Mouse (Mus musculus): ENCODE data around the gene Kif23. TPM values are rescaled to one million over a fixed set of nuclear protein-coding genes. Genes with fewer than 3 reads are reported as not detected.
A peak's percentile ranks its signal among the peaks of the same experiment; 100 is the strongest.

Gene Kif23
- polyA plus RNA-seq, 1 experiment: 90.6 TPM

DNA sequence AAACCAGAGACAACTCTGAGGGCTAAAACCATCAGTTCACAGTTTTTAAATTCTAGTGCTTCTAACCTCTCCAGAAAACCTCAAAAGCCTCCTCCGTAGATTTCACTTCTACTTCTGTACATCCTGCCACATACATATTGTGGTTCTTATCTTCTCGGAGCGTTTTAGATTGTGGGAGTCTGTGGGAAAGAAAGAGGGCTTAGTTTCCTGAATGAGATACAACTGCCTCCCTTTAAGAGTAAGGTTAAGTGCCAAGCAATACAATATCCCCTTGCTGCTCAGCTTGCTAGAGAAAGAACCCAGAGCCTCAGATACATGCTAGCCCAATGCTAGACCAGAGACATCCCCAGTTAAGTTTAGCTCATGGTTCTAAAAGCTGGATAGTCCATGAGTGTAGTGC, 14.6 kb downstream of the Kif23 start:
- Histone ChIP-seq H3K4me3 (replicated peaks; ENCODE audit: control insufficient read depth, low read depth, low read length) (no peak overlapping the region), H3K27ac (ENCODE audit: control insufficient read depth, insufficient read depth, low read depth, low read length, poor library complexity) (no peak overlapping the region), H3K4me1 (ENCODE audit: control insufficient read depth, insufficient read depth, low read length) (no peaks in the 10 kb centered on the region; the same call in 1 of the 2 replicates)
- TF ChIP-seq POLR2A (IDR thresholded peaks at IDR 0.05; ENCODE audit: borderline replicate concordance, control insufficient read depth, low read depth, low read length): no peak
- no peak for TF ChIP-seq CTCF (IDR thresholded peaks at IDR 0.05; ENCODE audit: control insufficient read depth, insufficient read depth, low read length)
- WGBS: 13% methylated on average over 3 of the region's 3 CpGs

DNA sequence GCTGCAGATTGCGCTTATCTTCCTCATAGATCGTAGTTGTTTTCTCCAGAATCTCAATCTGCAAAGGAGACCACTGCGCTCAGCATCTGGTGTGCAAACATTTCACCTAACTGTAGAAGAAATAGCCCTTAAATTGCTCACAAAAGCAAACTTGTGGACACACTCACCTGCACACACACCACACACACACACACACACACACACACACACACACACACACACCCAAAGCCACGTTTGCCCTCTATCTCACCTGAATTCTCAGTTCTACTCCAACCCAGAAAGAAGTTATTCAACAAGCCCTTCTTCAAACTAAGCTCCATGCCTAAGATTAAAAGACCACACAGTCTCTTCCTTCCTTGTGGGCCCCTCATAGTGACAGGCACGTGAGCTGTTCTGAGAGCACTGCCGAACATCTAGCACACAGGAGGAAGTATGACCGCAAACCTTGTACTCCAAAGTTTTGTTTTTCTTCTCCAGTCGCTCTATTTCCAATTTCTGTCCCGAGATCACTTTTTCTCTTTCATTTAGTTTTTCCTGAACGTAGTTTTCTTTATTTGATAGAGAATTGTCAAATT, 21.4 kb downstream of the Kif23 start:
- WGBS: 32% methylated on average over 10 of the region's 10 CpGs
- no peak overlapping the region for H3K27ac ChIP-seq (ENCODE audit: control insufficient read depth, insufficient read depth, low read depth, low read length, poor library complexity)
- no peak overlapping the region for H3K4me3 ChIP-seq (replicated peaks; ENCODE audit: control insufficient read depth, low read depth, low read length)
- TF ChIP-seq CTCF (IDR thresholded peaks at IDR 0.05; ENCODE audit: control insufficient read depth, insufficient read depth, low read length) (no peak), POLR2A (IDR thresholded peaks at IDR 0.05; ENCODE audit: borderline replicate concordance, control insufficient read depth, low read depth, low read length) (no peak)
- H3K4me1 ChIP-seq (ENCODE audit: control insufficient read depth, insufficient read depth, low read length): no peaks in the 10 kb centered on the region

DNA sequence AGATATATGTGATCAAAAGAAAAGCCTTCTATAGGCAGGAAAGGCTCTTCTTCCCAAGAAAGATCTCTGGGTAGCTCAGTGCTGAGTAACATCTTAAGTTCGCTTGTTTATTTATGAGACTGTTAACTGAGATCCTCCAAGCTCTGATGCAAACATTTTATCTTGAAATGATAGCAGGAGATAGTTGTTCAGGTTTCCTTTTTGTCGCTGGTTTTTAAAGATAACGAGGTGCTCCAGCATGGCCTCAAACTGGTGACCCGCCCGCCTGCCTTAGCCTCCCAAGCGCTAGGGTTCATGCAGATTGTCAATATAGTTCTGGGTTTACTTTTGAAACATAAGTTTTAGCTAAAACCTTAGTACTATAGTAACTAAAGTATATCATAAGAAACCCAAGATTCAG, 26.2 kb downstream of the Kif23 start:
- TF ChIP-seq POLR2A (IDR thresholded peaks at IDR 0.05; ENCODE audit: borderline replicate concordance, control insufficient read depth, low read depth, low read length) (no peak), CTCF (IDR thresholded peaks at IDR 0.05; ENCODE audit: control insufficient read depth, insufficient read depth, low read length) (no peak)
- WGBS: 51% methylated on average over 6 of the region's 6 CpGs
- H3K4me3 ChIP-seq (replicated peaks; ENCODE audit: control insufficient read depth, low read depth, low read length): no peak overlapping the region
- no peaks in the 10 kb centered on the region for H3K4me1 ChIP-seq (ENCODE audit: control insufficient read depth, insufficient read depth, low read length)
- no peak overlapping the region for H3K27ac ChIP-seq (ENCODE audit: control insufficient read depth, insufficient read depth, low read depth, low read length, poor library complexity)

DNA sequence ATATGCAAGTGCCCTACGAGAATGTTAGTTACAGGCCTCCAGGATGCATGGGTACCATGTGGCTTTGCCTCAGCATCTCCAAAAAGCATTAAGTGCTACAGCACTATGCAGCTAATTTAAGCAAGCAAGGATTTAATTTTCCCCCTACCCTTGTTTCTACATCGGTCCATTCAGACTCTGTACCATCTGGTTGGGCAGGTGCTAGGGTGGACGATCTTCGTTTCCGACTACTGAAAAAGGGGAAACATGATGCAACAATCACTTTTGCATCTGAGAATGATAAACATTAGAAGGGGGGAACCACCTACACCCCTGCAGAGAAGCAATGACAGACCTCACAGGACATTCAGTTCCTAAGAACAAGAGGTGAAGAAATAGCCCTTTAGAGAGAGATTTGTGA, 27.1 kb downstream of the Kif23 start:
- Histone ChIP-seq H3K27ac (ENCODE audit: control insufficient read depth, insufficient read depth, low read depth, low read length, poor library complexity) (no peak overlapping the region), H3K4me1 (ENCODE audit: control insufficient read depth, insufficient read depth, low read length) (no peaks in the 10 kb centered on the region), H3K4me3 (replicated peaks; ENCODE audit: control insufficient read depth, low read depth, low read length) (no peak overlapping the region)
- no peak for TF ChIP-seq CTCF (IDR thresholded peaks at IDR 0.05; ENCODE audit: control insufficient read depth, insufficient read depth, low read length)
- no peak for TF ChIP-seq POLR2A (IDR thresholded peaks at IDR 0.05; ENCODE audit: borderline replicate concordance, control insufficient read depth, low read depth, low read length)
- 64% methylated on average over 5 of the region's 5 CpGs for WGBS

DNA sequence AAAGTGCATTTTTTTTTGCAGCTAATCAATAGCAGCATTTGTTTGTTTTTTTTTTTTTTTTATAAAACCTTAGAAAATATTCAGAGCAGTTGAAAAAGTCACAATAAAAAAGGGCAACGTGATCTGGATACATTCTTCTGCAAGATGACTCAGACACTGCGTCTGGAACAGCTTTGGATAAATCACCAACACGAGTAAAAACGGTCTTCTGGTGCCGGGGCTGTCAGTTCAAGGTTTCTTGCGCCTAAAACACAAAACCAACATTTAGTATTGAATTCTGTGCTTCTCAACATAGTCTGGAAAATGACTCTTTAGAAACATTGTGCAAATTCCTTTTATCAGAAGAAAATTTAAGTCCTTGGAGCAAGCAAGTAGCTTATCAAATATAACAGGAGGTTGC, 29.1 kb downstream of the Kif23 start:
- TF ChIP-seq CTCF (IDR thresholded peaks at IDR 0.05; ENCODE audit: control insufficient read depth, insufficient read depth, low read length): no peak
- no peak for TF ChIP-seq POLR2A (IDR thresholded peaks at IDR 0.05; ENCODE audit: borderline replicate concordance, control insufficient read depth, low read depth, low read length)
- H3K27ac ChIP-seq (ENCODE audit: control insufficient read depth, insufficient read depth, low read depth, low read length, poor library complexity): no peak overlapping the region
- WGBS: 92% methylated on average over 6 of the region's 6 CpGs
- H3K4me3 ChIP-seq (replicated peaks; ENCODE audit: control insufficient read depth, low read depth, low read length): no peak overlapping the region
- no peaks in the 10 kb centered on the region for H3K4me1 ChIP-seq (ENCODE audit: control insufficient read depth, insufficient read depth, low read length)

DNA sequence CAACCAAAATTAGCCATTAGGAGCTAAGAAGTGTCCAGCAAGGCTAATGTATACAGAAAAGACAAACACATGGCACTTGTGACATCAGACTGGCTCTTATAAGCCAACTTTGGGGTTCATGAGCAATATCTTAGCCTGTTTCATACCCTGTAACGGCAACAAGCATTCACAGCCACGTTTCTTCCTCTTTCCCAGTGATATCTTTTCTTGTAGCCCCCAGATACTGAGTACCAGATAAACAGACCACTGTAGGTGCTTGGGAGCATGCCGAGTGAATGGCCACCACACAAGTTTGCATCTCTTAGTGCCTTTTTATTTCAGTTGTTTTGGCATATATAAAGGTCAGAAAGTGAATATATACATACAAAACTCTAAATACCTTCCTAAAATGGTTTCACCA, 29.6 kb downstream of the Kif23 start:
- H3K4me1 ChIP-seq (ENCODE audit: control insufficient read depth, insufficient read depth, low read length): no peaks in the 10 kb centered on the region
- no peak overlapping the region for H3K27ac ChIP-seq (ENCODE audit: control insufficient read depth, insufficient read depth, low read depth, low read length, poor library complexity)
- 49% methylated on average over 3 of the region's 3 CpGs for WGBS
- TF ChIP-seq CTCF (IDR thresholded peaks at IDR 0.05; ENCODE audit: control insufficient read depth, insufficient read depth, low read length) (no peak), POLR2A (IDR thresholded peaks at IDR 0.05; ENCODE audit: borderline replicate concordance, control insufficient read depth, low read depth, low read length) (no peak)
- H3K4me3 ChIP-seq (replicated peaks; ENCODE audit: control insufficient read depth, low read depth, low read length): no peak overlapping the region

DNA sequence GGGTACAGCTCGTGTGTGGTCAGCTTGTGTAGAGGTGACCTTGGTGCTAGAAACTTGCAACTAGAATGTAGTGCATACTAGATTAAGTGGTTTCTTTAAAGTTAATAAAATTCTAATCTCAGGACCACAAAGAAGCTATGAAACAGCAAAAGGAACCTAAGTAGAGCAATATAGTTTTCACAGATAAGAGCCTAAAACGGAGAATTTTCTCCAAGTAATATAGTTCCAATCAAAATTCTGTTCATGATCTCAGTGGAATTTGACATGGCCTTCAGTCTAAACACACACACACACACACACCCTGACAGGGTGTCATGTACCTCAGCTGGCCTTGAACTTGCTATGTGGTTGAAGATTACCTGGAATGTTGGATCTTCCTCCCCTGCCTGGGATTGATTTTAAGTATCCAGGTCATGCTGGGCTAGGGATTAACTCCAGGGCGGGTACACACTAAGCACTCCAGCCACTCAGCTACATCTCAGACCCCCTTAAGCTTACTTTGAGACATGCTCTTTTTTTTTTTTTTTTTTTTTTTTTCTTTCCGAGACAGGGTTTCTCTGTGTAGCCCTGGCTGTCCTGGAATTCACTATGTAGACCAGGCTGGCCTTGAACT, 31.1 kb downstream of the Kif23 start:
- Histone ChIP-seq H3K4me1 (ENCODE audit: control insufficient read depth, insufficient read depth, low read length) (no peaks in the 10 kb centered on the region), H3K27ac (ENCODE audit: control insufficient read depth, insufficient read depth, low read depth, low read length, poor library complexity) (no peak overlapping the region), H3K4me3 (replicated peaks; ENCODE audit: control insufficient read depth, low read depth, low read length) (no peak overlapping the region)
- WGBS: 56% methylated on average over 4 of the region's 4 CpGs
- no peak for TF ChIP-seq POLR2A (IDR thresholded peaks at IDR 0.05; ENCODE audit: borderline replicate concordance, control insufficient read depth, low read depth, low read length)
- TF ChIP-seq CTCF (IDR thresholded peaks at IDR 0.05; ENCODE audit: control insufficient read depth, insufficient read depth, low read length): no peak

DNA sequence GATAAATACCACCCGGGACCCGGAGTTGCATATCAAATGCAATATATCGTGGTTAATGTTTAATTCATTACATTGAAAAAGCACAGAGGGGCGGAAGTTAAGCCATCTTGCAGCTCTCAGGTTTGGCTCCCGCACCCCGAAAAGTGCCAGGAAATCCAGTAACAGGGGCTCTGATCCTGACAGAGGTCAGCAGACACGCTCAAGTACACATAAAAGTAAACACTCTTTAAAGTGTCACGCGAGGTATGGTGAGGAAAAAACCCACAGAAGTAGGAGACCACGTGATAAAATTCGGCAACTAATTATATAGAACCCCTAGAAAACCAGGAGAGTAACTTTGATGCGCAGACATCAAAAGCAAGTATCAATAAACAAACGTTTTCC, 31.7 kb downstream of the Kif23 start:
- Histone ChIP-seq H3K4me3 (replicated peaks; ENCODE audit: control insufficient read depth, low read depth, low read length) (peak overlapping the region; percentile 79), H3K27ac (ENCODE audit: control insufficient read depth, insufficient read depth, low read depth, low read length, poor library complexity) (peak overlapping the region; percentile 70), H3K4me1 (ENCODE audit: control insufficient read depth, insufficient read depth, low read length) (no peaks in the 10 kb centered on the region)
- 4% methylated on average over 13 of the region's 13 CpGs for WGBS
- TF ChIP-seq CTCF (IDR thresholded peaks at IDR 0.05; ENCODE audit: control insufficient read depth, insufficient read depth, low read length) (no peak), POLR2A (IDR thresholded peaks at IDR 0.05; ENCODE audit: borderline replicate concordance, control insufficient read depth, low read depth, low read length) (no peak)

Data from bone marrow, adult 2 months (tissue).